Mouse (Mus musculus) adipocyte (in vitro differentiated cells): Measurements from ENCODE around the gene Dolk.

Experiments used
- DNase-seq: peaks from one replicate; pipeline ENCODE4 v3.0.0-alpha.2; 2016; ENCODE audit warnings: low spot score

Gene Dolk

DNA sequence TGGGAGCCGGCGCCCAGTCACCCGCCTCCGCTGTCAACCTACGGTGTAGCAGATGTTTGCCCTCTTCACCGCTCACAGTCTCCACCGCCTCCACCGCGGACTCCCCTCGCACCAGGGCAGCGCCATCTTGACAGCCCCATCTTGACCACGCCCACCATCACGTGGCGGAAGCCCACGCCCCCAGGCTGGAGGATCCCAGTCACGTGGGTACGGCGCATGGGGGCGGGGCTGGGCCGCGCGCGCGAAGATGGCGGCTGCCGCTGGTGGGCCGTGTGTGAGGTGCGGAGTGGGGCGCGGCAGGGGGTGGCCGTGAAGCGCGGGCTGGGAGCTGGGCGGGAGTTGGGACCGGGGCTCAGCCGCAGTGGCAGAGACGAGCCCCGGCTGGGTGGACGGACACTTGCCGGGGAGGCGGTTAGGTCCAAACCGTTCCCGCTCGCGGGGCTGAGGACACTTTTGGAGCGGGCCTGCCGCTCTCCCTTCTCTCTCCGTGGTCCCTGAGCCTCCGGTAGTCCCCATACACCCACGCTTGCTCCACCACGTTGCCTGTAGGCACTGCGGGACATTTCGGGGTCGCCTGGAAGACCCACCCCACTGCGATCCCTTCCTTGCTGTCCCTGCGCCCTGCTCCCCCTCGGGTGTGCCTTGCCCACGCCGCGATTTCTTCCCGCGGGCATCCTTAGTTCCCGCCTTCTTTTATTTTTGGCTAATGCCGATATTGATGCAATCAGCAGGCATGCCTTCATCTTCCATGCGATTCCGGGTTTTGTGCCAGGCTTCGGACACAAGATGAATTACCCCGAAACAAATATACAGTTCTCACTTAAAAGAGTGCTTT, at the start of gene Dolk, which contains the start of gene Nup188:
Gene Dolk (minus strand): TSS at position 143 of the 835 bp plus-strand sequence.
Gene Nup188 (plus strand): TSS at position 206 of the 835 bp plus-strand sequence.
- DNase-seq, result peak; percentile 91

DNA sequence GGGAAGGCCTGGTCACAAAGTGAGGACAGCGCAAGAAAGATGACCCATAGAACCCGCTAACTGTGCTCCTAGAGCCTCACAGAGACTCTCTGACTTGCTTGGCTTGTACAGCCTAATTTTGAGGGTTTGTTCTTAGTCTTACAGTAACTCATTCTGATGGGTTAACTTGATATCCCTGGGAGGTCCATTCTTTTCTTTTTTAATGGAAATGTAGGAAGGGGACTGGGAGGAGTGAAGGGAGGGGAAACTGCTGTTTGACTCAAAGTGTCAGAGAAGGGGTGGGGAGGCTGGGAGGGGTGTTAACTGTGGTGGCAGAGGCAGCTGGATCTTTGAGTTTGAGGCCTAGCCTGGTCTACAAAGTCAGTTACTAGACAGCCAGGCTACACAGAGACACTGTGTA, 49.2 kb upstream of the Dolk start:
- DNase-seq, result no peak

DNA sequence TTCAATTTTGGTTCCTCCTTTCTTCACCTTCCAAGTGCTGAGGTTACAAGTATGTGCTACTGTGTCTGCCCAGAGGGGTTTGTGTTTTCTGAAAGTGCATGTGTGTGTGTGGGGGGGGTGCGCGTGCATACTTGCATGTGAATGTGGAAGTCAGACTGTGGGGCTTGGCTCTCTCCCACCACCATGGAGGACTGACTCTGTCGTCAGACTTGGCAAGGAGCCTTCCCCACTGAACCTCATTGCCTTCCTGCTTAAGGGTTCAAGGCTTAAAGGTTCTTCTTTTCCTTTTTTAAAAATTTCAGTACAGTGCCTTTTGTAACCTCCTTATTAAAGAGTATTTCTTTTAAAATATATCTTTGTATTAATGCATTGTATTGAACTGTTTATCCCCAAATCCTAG, 42.7 kb upstream of the Dolk start:
- DNase-seq, result no peak

DNA sequence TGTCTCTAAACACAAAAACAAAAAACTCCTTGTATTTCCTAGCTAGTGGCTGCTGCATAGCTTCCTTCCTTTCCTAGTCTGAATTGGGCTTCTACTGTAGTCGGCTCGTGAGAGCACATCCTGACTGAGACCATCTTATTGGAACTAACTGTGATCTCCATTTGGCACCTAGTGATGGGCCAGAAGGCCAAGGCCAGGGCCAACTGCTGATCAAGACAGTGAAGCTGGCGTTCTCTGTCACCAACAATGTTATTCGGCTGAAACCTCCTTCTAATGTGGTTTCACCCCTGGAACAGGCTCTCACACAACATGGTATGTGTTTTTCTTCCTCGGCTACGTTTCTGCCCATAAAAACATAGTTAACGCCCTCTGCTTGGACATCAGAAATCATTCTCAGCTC, 41.1 kb upstream of the Dolk start:
- no peak for DNase-seq

DNA sequence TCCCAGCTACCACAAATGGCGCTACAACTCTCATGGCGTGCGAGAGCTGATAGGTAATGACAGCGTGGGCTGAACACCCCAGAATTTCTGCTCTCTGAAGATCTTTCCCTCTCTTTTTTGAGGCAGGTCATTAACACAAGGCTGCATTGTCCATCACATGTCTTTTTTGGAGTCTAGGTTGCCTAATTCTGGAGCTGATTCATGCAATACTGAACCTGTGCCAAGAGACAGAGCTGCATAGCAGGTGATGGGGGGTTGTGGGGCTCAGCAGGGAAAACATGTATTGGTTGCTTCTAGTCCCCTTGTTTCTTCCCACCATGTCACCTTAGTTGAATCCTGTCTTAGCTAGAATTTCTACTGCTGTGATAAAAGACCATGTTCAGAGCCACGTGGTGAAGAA, 39.2 kb upstream of the Dolk start:
- DNase-seq, result peak; percentile 16

DNA sequence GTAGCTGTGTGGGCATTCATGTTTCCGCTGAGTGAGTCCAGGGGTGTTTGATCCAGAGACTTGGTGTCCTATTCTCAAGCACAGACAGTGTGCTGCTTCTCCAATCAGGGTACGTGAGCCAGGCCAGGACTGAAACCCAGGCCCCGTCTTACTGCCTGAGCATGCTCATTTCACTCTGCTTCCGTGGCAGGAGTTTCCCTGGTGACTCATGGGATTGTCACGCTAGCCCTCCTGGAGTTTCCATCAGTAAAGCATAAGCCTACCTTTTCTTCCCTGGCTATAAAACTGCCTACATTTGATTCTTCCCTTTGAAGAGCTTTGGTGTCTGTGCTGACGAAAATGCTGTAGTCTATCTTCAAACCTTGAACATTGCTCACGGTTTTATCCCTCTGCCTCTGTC, 37.0 kb upstream of the Dolk start:
- no peak for DNase-seq

DNA sequence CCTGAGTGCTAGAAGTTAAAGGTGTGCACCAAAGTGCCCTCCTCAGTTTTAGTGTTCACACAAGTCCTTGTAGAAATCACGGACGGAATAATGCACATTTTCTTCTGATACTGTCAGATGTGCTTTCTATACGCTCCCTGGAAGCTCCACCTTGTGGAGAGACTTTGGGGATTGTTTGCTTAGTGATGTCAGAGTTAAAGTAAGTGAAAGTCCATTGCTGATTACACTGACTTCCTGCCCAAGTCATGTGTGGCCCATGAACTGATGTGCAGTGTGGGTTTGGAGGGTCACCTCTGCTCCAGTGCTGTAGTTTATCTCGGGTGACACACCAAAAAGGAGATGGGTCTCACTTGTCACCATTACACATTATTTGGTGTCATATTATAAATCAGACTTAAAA, 33.1 kb upstream of the Dolk start:
- no peak for DNase-seq

DNA sequence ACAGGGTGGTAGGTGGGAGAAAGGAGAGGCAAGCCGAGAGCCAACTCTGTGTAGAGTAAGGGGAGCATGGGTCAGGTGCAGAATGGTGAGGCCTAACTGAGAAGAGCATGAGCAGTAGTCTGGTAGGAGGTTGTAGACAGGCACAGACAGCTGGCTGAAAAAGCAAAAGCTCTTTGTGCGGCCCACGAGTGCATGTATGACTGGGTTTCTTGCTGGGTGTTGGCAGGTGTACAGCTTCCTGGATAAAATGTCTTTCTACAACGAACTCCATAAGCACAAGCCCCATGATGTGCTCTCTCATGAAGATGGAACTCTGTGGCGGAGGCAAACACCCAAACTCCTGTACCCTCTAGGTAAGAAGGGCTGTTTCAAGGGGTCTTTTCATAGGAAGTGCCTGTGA, 30.8 kb upstream of the Dolk start:
- no peak for DNase-seq

DNA sequence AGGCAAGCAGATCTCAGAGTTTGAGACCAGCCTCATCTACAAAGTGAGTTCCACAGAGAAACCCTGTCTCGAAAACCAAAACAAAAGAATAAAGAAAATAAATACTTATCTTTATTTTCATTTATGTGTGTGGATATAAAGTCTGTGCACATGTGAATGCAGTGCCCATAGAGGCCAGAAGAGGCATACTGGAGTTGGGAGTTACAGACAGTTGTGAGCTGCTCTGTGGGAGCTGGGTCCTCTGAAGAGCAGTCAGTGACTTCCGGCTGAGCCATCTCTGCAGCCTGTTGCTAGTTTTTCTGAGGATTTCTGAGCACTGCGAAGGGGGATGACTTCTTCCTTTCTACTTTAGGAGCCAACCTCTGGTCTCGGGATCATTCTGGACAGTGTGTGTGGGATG, 30.0 kb upstream of the Dolk start:
- no peak for DNase-seq

DNA sequence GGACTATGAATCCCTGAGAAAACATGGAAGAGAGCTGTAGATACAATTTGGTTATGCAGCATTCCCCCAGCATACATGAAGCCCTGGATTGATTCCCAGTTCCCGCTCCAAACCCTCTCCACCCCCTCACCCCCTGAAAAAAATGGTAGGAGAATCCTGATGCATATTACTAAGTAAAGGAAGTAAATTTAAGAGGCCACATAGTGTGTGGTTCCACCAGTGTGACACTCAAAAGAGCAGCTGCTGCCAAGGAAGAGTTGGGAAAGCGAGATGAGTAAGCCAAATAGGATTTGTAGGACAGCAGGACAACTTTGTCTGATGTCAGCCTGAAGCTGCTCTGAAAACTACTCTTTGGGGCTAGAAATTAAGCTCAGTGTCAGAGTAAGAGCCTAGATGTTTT, 25.3 kb upstream of the Dolk start:
- DNase-seq, result peak; percentile 77

DNA sequence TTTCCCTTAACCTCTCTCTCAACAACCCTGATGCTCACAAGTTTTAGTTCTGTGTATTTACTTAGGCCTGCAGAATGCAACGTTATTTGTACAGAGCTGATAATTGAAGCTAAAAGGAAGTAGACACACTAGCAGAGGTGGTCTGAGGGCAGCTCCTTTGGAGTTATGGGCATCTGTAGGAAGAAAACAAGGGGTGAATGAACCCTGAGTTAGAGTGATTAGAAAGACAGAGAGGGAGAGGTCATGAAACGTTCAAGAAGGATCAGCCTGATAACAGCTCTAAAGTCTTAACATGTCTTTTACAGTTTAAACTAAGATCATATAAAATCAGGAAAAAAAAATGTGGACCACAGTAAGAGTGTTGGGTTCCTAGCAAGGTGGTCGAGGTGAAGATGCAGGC, 23.2 kb upstream of the Dolk start:
- DNase-seq, result no peak

DNA sequence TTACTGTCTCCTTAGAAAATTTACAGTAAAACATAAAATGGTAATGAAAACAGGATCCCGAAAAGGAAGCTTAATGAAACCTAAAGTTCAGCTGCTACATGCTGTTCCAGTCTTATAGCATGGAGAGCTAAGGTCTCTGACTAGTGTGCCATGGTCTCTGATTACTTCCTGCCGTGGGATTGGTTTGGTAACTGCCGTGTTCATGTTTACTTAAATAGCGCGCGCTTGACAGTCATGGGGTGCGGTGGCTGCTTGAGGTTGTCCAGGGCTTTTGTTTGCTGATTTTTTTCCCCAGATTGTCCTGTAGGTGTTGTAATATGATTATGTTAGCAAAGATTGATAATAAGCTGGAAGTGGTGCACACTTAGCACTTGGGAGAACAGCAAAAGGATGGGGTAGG, 20.0 kb upstream of the Dolk start:
- DNase-seq, result no peak

DNA sequence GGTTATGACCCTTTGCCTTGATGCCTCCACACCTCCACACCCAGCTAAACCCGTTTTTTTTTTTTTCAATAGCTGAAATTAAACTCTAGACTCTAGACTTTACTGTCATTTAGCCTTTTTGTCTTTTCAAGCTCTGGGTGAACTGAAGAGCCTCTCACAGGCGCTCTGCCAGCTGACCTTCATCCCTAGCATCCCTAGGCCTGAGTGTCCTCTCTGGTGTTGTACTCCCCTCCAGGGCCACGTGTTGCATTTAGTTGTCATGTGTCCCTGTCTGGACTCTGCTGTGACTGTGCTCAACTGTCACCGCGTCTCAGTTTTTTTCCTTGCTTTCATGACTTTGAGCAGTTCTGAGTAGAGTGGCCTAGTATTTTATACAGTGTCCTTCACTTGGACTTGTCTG, 13.8 kb upstream of the Dolk start:
- no peak for DNase-seq

DNA sequence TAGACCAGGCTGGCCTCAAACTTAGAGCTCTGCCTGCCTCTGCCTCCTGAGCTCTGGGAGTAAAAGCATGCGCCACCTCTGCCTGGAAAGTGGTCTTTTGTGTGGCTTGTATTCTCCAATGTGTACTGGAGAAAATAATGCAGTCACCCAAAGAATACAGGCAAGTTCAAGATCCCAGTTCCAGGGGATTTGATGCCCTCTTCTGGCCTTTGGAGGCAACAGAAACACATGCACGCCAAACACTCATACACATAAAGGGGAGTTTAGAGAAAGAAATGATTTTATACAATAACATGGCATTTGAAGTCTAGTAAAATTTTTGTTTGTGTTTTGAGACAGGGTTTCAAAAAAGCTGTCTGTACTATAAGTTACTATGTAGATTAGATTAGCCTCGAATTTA, 13.4 kb upstream of the Dolk start:
- DNase-seq, result peak; percentile 31

DNA sequence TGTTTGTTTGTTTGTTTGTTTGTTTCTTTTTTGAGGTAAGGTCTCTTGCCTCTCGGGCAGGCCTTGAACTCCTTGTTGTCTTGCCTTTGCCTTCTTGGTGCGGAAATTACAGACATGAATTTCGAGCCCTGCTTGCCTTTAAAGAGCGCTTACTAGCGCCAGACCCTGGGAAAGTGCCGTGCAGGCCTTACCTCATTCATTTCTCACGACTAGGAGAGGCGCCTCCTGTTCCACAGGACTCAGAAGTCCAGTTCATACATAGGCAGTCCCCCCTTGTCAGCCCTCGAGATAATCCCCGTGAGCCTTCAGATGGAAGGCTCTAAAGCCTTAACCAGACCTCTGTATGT, 866 bp upstream of the Dolk start:
- peak; percentile 64 for DNase-seq

DNA sequence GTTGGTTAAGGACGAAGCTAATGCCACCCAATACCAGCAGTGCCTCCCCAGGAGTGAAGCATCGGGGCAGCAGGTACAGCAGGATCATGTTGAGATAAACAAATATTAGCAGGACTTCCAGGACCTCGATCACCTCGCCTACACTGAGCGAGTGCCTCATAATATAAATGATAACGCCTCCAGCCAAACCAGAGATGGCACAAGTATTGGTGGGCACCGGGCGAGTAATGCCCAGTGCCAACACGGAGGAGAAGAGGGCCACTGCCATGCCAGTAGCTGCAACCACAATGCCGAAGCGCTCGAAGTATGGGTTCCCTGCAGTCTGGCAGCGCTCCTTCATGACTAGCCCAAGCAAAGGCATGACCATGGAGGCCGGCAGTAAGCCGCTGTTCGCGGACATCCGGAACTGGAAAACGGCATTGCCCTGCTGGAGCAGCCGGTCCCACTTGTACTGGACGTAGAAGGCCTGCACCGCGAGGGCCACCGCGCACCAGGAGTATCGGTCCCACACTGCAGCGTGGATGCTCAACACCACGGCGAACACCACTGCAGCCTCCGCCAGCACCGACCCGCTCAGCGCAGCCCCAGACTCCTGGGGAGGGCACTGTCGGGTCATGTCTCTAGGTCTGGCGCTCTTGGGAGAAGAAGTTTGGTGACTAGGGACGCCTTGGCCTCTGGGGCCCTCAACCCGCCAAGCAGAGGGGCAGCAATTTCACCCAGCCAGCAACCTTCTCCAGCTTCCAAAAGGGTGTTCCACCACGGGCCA, 535 bp downstream of the Dolk start:
- DNase-seq, result peak; percentile 7

DNA sequence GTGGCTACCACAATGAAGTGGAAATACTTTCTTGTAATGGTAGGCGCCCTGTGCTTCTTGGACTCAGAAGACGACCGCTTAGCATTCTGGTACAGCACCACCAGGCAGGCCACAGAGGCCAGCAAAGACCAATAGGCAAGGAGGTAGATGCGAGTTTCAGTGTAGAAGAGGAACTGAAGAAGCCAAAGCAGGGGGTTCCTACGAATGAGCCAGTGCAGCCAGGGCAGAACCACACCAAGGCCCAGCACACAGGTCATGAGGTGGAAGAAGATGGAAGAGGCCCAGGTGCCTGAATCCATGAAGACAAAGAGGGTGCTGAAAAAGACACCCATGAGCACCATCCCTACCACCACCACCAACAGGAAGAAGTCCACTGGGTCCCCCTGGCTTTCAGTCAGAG, 1.1 kb downstream of the Dolk start:
- peak; percentile 18 for DNase-seq

DNA sequence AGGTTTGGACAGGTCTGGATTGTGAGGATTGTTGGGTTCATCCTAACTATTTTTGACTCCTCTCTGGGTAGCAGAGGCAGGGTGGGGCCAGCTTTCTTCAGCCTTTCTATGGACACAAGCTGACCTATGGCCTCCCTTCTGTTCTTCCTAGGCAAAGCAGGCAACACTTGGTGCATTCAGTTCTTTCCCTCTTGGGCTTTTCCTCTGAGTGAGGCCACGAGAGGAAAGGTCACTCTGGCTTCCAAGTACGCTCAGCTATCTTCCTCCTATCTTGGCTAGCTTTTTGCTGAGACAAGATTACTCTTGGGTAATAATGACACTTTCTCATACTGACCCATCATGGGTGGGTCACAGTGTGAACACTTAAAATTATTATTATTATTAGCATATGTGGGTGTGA, 2.9 kb downstream of the Dolk start:
- peak; percentile 83 for DNase-seq

DNA sequence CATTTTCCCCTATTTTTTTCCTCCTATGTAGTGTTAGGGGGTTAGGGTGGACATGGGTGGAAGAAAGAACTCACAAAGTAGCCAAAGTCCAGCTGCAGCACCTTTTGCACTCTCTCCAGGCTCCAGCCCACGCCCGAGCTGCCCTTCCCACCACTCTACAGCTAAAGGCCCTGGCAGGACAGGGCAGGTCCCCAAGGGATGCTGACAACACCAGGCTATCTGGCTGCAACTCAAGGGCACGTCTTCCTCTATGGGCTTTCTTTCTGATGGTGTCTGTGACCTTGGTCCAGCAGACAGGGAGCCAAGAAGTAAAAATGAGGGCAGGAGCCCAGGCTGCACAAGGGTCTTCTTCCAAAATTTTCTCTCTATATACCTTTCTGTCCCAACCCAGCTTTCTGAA, 4.5 kb downstream of the Dolk start:
- DNase-seq, result peak; percentile 47

DNA sequence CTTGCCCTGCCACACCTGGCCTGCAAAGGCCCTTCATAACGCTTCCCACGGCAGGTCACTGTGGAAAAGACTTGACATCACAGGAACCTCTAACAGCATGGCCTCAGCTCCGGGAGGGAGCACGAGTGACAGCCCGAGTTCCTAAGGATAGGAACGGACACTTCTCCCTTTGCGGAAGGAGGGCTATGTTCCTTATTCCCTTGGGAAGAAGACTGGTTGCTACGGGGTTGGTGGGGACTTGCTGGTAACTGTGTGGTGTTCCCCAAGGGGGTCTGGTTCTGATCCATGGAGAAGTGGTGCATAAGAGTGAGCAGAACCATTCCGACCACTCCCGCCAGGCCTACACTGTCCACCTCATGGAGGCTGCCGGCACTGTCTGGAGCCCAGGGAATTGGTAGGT, 5.4 kb downstream of the Dolk start, which contains the start of gene Gm28038:
Gene Gm28038 (plus strand): TSS at position 301 of the 400 bp plus-strand sequence.
- no peak for DNase-seq

DNA sequence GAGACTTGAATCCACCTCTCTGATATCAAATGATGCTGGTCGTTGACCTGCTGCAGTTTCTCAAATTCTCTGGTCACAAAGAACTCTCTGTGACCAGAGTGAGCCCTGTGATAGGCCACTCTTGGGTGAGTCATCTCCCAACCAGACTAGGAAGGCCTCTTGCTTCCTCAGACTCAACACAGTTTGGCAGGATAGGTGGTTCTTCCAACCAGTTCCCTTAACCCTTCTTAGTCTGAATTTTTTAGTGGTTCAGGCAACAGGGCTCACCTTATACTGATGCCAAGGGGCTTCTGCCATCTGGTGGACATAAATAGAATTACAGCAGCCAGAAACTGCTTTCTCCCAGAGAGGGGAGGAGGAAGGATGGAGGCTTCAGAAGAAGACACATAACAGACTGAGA, 16.0 kb downstream of the Dolk start:
- peak; percentile 89 for DNase-seq

DNA sequence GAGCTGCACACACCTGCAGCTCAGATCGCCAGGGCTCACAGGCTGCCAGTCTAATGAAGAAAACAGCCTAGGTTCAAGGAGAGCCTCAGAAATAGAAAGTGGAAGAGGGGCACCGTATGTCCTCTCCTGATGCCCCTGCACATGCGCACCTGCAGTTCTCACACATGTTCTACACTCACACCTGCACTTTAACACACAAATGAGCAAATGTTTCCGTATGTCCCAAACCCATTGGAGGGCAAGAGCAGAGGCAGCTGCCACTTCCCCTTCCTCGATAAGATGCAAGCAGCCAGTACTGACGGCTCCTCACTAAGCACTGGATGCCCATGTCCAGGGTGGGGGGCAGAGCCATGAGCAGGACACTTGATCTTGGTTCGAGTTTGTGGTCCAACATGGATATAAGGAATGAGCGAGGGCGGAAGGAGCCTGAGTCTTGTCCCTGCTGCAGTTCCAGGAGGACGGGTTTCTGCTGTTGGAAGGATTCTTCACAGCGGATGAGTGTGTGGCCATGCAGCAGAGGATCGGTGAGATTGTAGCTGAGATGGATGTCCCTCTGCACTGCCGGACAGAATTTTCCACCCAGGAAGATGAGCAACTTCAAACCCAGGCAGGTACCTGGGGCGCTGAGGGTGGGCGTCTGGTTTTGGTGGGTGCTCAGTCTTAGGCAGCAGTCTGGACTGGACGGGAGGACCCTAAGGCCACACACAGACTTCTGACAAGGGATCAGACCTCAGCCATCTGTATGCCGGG, 16.7 kb downstream of the Dolk start:
- DNase-seq, result no peak

DNA sequence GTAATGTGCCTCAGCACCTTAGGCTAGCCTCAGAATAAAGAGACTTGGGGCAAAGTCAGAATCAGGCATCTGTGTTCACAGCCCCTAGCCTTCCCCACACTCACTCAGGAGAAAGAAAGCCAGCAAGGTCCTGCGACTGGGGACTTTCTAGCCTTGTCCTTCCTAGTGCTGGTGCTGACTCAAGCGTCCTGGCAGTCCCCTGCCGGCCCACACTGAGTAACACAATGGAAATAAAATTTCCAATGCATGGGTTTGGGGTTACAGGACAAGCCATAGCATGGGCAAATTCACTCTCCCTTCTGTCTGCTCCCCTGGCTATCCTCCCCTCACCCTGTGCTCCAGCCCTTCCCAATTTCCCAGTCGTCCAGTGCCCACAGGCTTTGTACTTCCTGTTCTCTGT, 17.8 kb downstream of the Dolk start:
- no peak for DNase-seq
